Mouse (Mus musculus) mesoderm, embryonic 11.5 days (tissue): ENCODE data around the gene Cars.
"Not testable (repeated sequence)": the region's sequence is repeated elsewhere in the genome, so short reads cannot be mapped to it uniquely, and the experiment has no call there.

Source experiments
- DNase-seq: peaks from one replicate; pipeline ENCODE4 v3.0.0-alpha.2; 2012; ENCODE audit warnings: low read depth, low spot score

Cars gene

DNA sequence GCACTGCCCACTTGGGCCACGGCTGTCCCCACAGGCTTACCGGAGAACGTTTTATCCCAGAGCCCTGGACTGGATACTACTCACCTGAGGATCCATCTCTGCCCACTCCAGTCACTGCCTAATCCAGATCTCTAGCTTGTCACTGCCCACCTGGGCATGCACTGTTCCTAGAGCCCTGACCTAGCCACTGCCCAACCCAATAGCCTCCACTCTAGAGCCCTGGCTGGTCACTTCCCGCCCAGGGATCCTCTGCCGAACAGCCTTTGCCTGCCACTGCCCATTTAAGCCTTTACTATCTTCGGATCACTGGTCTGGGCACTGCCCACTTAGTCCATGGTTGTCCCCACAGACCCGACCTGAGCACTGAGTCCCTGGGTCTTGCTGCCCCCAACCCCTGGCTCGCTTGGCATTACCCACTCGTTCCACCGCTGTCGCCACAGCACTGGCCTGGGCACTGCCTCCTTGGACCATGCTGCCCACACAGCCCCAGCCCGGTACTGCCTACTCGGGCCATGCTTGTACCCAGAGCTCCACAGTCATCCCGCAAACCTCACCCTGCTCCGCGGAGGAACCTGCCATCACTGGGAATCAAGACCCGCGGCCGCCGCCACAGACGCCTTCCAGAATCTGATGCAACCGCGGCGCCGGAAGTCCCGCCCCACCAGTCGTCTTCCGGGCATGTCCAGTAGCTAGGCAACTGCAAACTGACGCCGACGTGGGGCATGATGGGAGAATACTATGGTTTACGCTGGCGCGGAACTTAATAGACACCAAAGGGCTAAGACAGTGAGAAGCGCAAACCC, at the start of gene Cars:
Gene Cars (minus strand): TSS at position 663 of the 803 bp plus-strand sequence.
- peak; percentile 98 for DNase-seq

DNA sequence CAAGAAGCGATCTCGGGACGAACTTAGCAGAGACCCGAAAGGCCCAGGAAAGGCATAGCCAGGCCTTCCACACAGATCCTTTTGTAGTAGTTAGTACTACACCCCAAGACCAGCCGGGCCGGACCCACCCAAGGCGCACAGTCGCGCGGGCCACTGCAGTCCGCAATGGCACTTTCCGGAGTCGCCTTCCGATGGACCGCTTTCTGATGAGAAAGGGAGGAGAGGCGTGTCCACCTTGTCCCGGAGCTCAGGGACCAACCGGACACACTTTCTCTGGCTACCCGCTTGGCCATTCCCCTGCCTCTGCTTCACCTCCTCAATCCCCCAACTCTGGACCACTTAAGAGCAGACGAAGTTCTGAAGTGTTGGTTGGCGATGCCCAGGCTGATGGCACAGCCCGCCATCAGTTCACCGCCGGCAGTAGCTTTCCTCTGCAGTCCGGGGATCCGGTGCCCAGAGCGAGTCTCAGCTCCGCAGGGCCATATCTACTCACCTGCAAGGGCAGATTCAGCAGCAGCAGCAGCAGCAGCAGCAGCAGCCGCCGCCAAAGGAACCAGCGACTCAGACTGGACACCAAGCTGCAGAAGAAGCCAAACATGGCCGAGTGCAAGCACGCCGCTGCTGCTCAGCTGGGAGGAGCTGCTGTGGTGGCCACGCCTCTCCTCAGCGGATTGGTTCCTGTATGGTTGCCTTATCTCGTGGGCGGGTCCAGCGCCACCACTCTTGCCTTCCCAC, 49.3 kb upstream of the Cars start, which contains the start of gene Tnfrsf22:
Gene Tnfrsf22 (minus strand): TSS at position 628 of the 735 bp plus-strand sequence.
- peak; percentile 82 for DNase-seq

DNA sequence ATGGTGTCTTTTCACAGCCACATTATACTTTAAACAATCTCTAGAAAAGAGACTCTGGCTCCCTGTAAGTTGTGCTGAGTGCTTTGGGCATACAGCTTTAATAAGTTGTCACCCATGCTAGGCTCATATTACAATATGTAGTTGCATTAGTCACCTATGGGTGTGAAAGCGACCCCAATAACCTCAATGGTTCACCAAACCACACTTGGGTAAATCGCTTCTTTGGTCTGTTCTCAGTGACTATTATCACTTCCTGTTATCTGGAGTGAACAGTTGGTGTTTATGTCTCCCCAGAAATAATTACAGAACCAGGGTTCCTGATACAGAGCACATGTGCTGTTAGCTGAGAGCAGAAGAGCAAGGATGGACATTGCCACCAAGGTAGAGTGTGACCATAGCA, 44.1 kb upstream of the Cars start:
- not testable (repeated sequence) for DNase-seq

DNA sequence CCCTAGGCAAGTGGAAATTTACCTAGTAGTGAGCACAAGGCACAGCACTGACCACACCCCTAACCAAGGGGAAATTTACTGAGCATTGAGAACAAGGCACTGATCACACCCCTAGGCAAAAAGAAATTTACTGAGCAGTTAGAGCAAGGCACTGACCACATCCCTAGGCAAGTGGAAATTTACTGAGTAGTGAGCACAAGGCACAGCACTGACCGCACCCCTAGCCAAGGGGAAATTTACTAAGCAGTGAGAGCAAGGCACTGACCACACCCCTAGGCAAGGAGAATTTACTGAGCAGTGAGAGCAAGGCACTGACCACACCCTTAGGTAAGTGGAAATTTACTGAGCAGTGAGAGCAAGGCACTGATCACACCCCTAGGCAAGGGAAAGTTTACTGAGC, 36.8 kb upstream of the Cars start:
- DNase-seq, result no peak

DNA sequence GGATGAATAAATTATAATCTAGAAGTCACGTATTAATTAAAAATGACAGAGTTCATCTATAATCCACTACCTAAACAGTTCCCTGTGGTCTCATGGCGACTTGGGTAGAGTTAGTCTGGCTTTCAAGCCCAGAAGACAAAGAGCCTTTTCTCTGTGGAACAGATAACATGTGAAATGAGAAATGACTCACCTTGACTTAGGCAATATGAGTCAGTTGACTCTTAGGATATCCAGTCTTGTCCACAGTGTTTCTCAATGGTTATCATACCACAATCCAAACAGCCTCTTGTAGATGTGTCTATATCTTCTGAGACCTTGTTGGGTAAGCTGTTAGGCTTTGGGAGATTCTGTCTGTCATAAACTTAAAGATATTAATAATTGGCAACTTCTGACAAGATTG, 31.6 kb upstream of the Cars start:
- DNase-seq, result no peak

DNA sequence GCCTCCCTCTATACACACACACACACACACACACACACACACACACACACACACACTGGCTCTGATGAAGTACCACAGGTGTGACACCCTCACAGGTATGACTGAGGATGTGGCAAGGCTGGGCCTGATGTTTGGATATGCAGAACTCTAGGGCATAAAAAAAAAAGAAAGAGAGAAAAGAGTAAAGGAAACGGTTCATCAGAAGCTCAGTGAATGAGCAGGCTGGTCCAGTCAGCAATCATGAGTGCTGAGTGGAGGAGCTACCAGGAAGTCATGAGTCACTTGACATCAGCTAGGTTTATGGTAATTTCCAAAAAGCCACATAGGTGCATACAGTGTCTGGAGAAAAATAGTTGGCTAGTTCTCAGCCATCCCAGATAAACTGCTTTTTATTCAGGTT, 29.6 kb upstream of the Cars start:
- DNase-seq, result no peak

DNA sequence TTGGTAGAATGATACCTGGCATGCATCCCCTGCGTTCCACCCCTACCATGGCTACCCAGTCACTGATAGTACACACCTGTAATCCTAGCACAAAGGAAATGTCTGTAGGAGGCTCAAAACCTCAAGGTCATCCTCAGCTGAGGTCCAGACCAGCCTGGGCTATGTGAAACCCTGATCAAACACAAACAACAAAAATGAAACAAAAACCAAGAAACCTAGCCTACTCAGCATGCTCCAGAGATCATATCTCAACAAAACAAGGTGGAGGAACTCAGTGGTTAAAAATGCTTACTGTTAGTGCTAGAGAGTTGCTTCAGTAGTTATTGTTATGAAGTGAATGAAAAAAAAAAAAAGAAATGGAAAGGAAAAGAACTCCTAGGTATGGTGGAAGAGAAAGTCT, 28.6 kb upstream of the Cars start, which contains the start of gene Tnfrsf26:
Gene Tnfrsf26 (minus strand): TSS at position 183 of the 400 bp plus-strand sequence.
- no peak for DNase-seq

DNA sequence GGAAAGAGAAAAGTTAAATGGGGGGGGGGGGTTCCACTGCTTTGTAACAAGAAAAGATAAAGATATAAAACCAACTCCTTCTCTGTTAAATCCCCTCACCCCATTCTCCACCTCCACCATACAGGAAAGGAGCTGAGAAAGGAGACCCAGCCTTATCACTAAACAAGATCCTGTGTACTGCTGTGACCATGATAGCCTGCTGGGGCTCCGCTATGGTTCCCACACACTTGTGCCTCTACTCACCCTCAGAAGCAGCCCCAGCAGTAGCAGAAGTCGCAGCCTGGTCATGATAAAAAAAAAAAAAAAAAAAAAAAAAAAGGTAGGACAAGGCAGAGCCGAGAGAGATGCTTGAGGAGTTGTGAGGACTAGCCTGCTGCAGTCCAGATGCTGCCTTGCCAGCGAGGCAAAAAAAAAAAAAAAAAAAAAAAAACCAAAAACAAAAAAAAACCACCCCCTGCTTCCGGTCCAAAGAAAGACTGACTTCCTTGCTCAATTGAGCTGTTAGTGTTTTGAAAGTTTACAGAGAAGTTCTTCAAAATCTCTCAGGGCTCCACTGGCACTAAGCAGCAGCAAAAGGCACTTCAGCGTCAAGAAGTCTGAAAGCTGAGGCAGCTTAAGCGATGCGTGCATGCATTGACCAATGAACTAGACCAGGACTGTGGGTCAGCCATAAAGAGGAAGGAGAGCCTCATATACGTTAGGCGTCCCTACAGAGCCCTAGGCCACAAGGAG, 27.8 kb upstream of the Cars start:
- no peak for DNase-seq

DNA sequence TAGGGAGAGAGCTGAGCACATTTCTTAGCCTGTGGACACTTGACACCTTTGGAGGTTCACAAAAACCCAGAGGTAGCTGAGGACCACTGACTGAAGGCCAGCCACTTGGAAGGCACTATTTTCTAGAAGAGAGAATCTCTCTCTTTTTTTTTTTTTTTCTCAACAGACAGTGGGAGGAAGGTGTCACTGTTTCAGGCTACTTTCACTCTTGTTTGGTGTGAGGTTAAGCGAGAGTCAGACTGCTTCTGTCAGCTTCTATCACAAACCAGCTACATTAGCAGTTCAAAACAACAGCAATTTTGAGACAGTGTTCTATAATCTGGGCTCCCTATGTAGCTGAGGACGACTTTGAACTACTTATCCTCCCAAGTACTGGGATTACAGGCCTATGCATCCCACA, 26.3 kb upstream of the Cars start:
- DNase-seq, result no peak

DNA sequence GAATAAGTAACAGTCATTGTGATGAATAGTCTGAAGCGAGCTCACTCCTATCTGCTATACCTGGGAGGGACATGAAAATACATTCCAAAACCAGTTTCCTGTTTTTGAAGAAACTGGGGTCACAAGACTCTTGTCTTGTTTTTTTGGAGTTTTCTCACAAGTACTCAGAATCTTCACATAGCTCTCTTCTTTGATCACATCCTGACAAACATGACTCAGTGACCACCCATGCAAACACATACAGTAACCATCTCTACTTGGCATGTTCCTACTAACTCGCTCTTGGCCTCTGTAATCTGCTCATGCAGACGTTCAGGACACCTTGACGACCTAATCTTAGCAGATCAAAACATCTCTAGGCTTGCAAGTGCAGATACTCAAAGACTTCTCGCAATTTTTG, 25.3 kb upstream of the Cars start:
- no peak for DNase-seq

DNA sequence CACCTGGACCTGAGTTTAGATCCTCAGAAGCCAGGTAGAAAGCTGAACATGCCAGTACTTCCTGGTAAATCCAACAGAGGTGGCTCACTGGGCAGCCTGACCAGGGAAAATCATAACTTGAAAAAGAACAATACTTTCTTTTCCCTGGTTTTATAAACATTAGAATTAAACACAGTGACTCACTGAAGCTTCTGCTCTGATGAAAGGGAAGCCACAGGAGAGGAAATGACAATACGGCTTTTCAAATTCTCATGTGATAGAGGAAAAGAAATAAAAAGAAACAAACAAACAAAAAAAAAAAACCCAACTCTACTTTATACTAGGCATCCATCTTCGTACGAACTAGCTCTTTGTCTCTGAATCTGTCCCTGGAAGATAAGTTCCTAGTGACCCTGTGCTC, 24.7 kb upstream of the Cars start:
- no peak for DNase-seq

DNA sequence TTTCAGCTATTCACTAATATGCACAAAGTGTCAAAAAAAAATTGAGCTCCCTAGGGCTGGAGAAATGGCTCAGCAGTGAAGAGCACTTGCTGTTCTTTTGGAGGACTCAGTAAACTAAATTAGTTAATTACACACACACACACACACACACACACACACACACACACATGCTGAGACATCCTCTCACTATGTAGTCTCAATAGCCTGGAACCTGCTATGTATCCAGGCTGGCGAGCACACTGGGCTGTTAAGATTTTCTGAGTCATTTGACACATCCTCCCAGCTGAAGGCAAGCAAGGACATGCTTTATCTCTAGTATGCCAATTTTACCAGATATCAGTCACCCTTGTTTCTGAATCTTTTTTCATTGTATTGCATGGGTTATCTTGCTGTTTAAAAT, 21.1 kb upstream of the Cars start:
- no peak for DNase-seq

DNA sequence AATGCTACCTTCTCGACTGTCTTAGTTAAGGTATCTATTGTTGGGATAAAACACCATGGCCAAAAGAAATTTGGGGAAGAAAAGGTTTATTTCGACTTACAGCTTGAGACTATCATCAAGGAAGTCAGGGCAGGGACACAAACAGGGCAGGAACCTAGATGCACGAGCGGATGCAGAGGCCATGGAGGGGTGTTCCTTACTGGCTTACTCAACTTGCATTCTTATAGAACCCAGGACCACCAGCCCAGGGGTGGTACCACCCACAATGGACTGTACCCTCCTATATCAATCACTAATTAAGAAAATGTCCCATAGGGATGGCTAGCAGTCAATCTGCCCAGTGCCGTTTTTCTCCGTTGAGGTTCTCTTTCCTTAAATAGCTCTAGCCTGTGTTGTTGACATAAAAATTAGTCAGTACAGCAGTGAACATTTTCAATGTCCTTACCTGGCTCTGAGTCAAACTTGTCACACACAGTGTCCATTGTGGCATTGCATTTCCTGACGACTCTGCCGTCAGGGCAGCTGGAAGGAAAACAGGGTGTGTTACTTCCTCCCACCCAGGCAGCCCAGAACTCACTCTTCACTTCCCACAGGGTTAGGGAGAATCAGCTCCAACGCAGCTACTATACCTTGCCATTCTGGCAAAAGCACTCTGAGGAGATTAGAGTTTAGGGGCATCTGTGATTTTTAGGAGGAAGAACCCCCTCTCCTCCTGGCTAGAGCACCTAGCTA, 14.7 kb upstream of the Cars start:
- no peak for DNase-seq

DNA sequence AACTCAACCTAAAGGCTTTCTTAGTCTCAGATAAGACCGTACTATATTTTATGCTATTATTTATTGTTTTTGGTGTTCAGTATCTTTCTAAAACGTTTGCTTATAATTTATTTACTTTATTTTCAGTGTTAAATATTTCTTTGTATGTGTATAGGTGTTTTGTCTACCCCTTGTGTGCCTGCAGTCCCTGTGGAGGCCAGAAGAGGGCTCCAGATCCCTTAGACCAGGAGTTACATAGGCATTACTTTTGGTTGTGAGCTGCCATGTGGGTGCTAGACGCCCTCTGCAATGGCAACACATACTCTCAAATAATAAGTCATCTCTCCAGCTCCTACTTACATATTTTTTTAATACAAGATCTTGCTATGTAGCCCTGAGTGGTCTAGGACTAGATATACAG, 12.3 kb upstream of the Cars start:
- DNase-seq, result no peak

DNA sequence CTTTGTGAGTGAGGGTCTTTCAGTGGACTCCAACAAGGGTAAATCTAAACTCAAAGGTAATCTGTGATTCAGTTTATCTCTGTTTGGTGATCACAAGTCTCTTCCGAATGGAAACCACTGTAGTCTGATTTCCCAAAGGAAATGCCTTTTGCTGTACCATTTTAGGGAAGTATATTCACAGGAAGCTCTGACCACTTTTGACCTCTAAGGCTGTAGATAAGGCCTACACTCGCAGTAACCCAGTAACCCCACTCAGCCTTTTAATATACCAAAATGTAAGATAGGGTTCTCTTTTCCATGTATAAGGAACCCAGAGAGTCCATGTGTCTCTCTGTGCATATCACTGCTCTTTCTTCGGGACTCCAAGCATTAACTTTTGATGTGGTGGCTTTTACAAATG, 5.4 kb upstream of the Cars start:
- DNase-seq, result no peak

DNA sequence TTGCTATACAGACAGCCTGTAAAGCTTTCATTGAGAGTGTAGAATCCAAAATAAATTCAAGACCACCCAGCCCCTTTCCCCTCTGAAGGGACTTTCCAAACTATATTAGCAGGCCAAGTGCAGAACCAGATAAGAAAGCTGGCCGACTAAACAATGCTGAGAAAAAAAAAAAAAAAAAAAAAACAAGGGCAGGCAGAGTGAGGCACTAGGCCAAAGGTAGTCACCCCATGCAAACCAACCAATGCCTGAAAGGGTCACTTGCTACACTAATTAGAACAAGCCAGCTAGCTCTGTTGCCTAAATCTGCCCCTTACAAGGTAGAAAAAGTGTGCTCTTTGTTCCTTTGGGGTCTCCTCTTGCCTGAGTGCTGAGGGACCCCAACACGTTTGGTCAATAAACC, 5.0 kb upstream of the Cars start:
- no peak for DNase-seq

DNA sequence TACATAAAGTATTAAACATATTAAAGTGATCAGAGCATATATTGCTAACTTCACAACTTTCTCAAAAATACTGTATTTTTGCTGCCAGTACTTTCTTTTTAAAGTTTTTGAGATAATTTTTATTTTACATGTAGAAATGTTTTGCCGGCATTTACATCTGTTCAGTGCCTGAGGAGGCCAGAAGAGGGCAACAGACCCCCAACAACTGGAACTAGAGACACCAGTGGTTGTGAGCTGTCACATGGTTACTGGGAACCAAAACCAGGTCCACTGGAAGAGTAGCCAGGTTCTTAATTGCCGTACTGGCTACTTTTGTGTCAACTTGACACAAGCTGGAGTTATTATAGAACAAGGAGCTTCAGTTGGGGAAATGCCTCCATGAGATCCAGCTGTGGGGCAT, 1.8 kb upstream of the Cars start:
- no peak for DNase-seq

DNA sequence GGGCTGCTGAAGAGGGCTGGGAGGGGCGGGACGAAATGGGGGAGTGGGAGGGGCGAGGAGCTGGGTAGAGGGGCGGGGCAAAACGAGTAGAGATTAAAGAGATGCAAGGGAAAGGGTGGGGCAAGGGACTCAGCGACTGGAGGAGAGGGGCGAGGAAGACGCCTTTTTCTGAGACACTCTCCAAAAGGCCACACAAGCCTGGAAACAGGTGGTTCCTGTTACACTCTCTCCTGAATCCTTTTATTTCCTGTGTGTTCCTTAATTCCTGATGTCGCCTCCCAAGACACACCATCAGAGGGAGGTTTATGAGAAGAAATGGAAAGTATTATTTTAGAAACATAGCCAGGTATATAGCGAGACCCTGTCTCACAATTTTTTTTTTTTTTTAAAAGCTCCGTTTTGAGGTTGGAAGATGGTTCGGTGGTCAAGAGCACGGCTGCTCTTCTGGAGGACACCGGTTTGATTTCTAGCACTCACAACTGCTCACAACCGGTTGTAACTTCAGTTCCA, 396 bp upstream of the Cars start:
- DNase-seq, result no peak

DNA sequence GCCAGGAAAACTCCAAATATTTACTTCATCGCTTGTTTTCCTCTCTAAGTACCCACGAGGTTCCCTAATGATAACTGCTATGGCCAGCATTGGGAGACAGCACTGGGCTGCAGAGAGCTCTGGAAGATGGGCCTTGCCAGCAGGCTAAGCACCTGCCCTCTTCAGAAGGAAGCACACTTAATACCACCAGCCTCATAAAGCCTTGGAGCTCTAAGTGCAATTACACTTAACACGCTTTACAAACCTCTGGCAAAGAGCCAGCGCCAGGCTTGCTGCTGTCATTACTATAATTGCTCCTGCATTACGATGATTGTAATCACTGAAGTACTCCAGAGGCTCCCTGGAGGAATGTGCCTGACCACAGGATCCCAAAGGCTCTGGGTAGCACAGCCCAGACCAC, 5.0 kb downstream of the Cars start:
- DNase-seq, result peak; percentile 13

DNA sequence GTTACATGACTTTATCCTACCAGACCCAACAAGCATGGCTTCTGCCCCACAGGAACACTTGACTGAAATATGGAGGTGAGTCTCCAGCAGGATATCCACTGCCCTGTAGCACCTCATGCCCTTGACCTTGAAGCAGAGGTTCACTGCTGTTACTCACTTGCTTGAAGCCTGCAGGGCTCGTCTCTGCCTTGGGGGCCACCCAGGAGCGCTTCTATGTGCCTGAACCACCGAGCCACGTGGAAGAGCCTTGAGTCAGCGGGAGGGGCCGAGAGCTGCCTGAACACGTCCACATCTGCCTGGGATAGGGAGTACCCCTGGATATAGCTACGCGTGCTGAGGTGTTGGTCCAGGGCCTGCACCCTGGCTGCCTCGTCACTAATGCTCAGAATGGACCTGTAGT, 7.6 kb downstream of the Cars start:
- no peak for DNase-seq

DNA sequence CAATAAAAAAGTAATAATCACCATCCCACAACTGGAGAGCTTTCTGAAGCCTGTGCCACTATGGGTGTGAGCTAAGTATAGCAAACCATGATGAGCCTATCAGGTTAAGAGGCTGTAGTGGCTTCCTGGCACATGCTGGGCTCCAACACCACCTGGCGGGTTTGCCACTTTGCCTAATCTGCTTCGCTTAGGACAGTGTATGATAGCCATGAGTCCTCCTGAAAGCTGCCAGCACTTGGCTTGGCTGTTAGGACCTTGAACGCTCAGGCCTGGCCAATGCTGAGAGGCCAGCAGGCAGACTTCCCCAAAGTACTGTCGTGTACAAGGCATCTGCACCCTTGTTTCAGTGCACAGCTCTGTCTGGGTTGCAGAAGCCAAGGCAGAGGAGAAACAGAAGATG, 11.9 kb downstream of the Cars start:
- DNase-seq, result no peak
